In the genomic region with DNA sequence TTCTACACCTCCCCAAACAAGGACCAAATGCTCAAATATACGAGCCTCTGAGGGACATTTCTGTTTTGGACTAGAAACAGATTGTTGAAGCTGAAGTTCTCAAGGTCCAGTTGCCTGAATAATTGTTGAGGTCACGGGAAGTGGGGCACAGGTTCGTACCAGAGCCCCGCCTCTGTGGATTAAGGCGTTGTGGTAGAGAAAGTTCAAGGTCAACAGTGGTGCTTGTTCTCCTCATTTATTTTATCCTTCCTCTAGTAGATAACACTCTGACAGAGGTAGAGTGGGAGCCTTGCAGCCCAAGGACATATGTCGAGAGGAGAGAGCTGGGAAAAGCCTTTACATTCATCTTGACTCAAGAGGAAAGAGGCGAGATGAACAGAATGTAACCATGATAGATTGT, we compare ENCODE assay signal across 25 mouse cellular contexts.
"Had no signal": no experiment of that assay in that cellular context is flagged by ENCODE, and none has a peak within 500 bp of the region (broad histone marks: within the 10 kb centered on the region; RNA-seq: fewer than 3 reads in every experiment).

No protein-coding gene starts in this region.

- ATAC-seq: hindbrain, embryonic 16.5 days; inflammation-experienced regulatory T-cells, adult 6 months; intestine, embryonic 15.5 days; intestine, postnatal 0 days; liver, embryonic 12.5 days had no signal

- H3K27ac ChIP-seq: heart, adult 2 months; heart, embryonic 13.5 days; heart, embryonic 15.5 days; hindbrain, embryonic 10.5 days; hindbrain, embryonic 12.5 days; hindbrain, embryonic 14.5 days; intestine, embryonic 15.5 days; layer of hippocampus, adult 2 months; limb, embryonic 13.5 days; limb, embryonic 15.5 days; liver, embryonic 12.5 days; liver, embryonic 14.5 days had no signal

- H3K4me3 ChIP-seq: heart, adult 2 months; heart, embryonic 13.5 days; heart, embryonic 15.5 days; hindbrain, embryonic 10.5 days; hindbrain, embryonic 12.5 days; intestine, embryonic 15.5 days; layer of hippocampus, adult 2 months; limb, embryonic 13.5 days; limb, embryonic 15.5 days; liver, embryonic 12.5 days had no signal

- DNase-seq: gastrocnemius, postnatal 25 days; heart, adult 11 months; heart, adult 2 months; heart, postnatal 14 days; heart, postnatal 36 days; kidney, adult 18-20 months; kidney, adult 8-10 months; kidney, postnatal 10 days; kidney, postnatal 25 days; kidney, postnatal 4 days; left cerebral cortex, postnatal 4 days had no signal
